Mouse (Mus musculus) urinary bladder, postnatal 4 days (tissue): ENCODE results near the gene Lrp10.
A peak's percentile ranks its signal among the peaks of the same experiment; 100 is the strongest.

Source experiments
- DNase-seq, 2 experiments: peaks; one replicate each; pipeline ENCODE4 v3.0.0; 2021 to 2022; ENCODE audit warnings: low spot score in 2 of 2

Gene Lrp10

DNA sequence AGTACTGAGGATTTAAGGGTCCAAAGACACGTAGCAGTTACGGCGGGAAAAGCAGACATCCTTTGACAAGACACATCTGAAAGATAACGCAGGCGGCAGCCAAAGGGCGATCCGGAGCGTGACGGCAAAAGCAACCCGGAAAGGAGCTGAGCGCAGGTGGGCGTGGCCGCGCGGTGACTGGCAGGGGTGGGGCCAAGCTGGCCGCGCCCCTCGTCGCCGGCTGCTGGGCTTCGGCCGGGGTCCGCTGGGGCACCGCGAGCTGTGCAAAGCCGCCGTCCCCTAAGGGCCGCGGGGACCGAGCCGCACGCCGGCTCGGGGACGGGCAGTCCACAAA is at the start of gene Lrp10:
Gene Lrp10 (plus strand): TSS at position 179 of the 334 bp plus-strand sequence.
- DNase-seq: peak; percentile 84 to 91

DNA sequence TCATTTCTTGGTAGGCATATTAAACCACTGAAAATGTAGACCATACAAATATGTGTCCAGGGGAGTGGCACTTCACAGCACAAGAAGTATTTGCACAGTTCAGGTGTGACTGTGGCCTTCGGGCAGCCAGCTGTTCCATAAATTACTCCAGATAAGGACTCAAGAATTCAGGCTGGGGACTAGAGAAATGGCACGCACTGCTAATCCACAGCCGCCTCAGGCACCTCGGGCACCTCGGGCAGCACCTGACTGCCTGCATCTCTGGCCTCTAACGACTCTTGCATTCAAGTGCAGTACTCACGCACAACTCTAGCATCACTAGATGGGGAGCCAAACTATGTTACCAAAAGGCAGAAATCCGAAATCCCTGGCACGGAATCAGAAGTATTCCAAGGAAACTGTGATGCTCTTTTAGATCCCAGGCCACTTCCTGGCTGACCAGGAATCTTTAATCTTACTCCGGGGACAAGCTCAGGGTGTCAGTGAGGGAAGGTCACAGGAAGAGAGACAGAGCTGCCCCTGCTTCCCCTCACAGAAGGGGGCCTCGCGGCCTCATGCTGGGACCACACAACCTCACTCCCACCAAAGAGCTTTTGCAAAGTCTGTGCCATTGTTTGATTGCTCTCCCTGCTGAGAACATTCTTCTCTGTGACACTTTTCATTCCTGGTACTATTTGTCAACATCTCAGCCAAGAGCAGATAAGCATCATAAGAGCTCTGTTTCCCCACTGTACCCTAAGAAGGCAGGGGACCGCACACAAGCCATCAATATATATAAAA is 48.5 kb upstream of the Lrp10 start:
- no peak for DNase-seq

DNA sequence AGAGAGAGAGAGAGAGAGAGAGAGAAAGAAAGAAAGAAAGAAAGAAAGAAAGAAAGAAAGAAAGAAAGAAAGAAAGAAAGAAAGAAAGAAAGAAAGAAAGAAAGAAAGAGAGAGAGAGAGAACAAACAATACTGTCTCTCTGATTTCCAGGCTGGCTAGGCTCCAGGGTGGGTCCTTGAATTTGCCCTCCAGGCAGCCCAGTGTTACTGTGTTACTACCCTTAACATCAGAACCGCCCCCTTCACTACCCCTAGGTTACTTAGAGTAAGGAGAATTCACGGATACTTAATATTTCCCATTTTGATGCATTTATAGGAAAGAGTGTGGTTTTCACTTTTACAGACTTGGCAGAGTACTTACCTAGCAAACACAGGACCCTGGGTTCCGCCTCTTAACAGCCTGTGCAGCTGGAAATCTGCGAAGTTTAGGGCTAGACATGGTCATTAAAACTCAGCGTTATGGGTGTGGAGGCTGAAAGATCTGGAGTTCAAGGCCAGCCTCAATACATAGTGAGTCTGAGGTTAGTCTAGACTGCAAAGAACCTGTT is 47.6 kb upstream of the Lrp10 start:
- no peak for DNase-seq

DNA sequence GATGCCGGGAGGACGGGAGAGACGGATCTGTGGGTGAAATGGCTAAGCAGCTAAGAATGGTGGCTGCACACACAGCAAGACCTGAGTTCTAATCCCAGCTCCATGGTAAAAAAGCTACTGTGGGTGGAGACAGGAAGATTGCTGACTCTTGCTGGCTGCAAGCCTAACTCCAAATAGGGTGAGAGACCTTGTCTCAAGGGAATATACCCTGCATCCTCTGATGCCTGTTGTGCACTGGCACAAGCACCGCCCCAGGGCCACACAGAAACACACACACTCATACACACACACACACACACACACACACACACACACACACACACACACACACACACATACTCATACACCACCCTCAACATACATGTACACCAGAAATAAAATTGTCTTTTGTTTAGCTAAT is 47.1 kb upstream of the Lrp10 start:
- no peak for DNase-seq

DNA sequence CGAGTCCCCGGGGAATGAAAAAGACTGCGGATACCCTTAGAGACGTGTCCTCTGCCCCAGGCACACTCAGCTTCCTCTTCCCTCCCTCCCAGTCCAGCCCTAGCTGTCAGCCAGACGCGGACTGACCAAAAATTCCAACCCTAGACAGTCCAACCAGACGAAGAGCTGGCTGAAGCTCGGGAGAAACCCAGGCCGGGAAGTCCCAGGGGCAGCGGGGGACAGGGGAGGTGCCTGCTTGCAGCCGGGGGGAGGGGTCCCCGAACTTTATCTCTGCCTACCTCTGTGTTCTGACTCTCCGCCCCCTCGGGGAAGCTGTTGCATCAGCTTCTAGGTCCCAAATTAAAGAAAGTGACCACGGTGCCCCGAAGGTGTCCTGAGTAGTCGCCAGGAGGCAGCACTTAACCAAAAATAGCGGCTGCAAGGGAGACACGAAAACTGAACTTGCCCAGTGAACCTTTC is 46.3 kb upstream of the Lrp10 start, which contains the start of gene Slc7a7:
Gene Slc7a7 (minus strand): TSS at position 158 of the 459 bp plus-strand sequence.
- no peak for DNase-seq

DNA sequence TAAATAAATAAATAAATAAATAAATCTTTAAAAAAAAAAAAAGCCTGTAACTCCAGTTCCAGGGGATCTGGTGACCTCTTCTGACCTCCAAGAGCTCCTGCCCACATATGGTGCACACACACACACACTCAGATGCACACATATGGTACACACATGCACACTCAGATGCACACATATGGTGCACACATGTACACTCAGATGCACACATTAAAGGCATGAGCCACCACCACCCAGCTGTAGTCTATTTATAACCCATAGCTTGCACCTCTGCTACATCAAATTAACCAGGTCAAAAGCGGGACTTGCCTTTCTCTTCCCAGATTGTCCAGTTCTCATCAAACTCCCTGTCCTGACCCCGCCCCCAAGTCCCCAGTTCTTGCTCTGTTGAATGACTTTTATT is 42.9 kb upstream of the Lrp10 start:
- DNase-seq: no peak

DNA sequence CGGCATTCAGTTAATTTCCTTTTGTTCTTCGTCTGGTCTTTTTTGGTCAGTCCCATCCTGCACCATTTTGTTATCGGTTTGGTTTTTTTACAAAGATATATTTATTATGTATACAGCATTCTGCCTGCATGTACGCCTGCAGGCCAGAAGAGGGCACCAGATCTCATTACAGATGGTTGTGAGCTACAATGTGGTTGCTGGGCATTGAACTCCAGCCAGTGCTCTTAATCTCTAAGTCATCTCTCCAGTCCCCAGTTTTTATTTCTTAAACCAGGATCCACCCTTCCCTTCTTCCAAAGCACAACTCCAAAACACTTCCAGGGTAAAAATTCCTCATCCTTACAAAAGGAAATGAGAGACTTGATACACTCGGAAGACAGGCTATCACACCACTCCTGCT is 40.5 kb upstream of the Lrp10 start:
- no peak for DNase-seq

DNA sequence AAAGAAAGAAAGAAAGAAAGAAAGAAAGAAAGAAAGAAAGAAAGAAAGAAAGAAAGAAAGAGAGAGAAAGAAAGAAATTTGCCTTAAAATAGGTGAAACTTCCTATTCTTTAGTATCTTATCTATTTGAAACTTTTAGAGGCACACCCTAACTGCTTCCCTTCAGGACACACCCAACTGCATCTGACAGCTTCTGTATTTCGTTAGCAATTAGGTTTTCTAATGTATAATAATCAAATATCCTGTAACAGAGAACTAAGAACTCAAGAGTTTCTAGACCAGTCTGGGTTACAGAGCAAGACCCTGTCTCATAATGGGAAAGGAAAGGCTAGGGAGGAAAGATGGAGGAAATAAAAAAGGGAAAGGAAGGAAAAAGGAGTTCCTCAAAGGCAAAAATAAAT is 39.3 kb upstream of the Lrp10 start:
- DNase-seq: no peak

DNA sequence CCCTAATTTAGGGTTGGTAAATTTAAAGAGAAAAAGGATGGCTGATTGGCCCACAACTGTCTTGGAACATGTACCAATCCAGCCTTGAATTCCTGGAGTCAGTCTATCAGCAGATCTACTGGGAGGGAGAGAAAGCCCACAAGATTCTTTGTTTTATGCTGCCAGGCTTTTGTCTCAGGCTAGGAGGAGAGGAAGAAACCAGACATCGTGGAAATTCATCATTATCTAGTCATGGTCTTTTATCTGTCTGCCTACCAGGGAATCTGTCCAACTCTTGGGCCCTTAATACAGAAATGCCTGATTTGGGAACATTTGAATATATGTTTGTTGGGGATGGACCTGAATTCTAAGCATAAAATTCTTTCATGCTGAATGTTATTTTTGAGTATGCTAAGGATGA is 38.4 kb upstream of the Lrp10 start:
- DNase-seq: no peak

DNA sequence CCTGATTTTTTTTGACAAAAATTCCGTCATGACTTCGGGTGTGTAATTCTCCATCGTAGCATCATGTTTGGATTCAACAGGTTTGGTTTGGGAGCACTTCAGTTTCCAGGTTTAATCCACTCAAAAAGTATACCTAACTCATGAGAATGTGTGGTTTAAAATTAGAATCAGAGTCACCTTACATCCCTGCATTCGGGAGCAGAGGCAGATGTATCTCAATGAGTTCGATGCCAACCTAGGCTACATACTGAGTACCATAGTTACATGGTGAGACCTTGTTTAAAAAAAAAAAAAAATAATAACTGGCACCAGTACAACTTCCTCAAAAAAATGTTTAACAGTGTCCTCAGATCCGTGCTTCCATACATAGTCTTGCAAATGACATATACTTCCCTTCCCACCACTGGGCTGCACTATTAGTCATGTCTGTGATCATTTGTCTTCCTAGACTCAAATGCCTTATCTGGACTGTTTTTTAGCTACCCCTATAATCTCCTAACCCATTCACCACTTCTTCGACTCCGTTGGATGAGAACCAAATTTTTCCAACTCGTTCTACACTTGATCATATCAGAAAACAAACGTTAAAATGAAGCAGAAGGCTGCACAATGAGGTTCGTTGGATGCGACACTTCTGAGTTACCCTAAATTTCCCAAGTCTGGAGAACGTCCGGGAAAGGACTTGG is 37.8 kb upstream of the Lrp10 start:
- no peak for DNase-seq

DNA sequence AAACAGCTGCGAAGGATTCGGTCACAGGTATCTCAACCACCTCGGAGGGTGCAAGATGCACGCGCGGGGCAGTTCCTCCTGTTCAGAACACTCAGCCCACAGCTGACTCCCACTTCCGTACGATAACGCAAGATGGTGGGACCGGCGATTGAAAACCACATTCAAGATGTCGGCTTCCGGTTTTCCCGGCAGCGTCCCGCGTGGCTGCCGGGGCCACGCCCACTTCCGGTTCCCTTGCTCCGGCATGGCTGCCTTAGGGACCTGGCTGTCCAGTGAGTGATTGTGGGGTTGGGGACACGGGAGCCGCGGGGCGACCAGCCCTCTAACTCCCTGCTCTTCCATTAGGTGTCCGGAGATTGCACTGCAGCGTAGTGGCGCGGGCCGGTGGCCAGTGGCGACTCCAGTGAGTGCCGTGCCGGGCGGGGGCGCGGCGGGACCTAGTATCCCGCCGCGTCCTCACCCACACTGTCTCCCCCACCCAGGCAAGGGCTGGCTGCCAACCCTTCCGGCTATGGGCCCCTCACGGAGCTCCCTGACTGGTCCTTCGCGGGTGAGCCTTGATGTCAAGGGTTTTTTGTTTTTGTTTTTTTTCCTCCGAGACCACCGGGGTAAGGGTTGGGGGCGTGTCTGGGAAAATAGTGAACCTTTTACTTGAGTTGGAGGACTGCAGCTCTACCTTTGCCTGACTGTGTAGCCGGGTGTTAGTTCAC is 37.1 kb upstream of the Lrp10 start, which contains the start of gene Mrpl52:
Gene Mrpl52 (plus strand): TSS at position 221 of the 710 bp plus-strand sequence.
- peak; percentile 89 to 92 for DNase-seq

DNA sequence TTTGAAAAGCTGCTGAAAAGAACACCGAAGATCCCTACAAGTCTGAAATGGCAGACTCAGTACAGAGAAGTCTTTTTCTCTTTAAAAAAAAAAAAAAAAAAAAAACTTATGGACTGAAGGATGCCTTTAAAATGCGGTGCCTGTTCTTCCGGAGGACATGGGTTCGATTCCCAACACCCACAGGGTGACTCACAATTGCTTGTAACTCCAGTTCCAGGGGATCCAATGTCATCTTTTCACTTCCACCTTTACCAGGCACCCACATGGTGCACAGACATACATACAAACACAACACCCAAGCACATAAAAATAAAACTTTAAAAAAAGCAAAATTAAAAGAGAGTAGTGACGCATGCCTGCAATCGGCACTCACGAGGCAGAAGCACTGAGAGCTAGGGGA is 36.2 kb upstream of the Lrp10 start:
- no peak for DNase-seq

DNA sequence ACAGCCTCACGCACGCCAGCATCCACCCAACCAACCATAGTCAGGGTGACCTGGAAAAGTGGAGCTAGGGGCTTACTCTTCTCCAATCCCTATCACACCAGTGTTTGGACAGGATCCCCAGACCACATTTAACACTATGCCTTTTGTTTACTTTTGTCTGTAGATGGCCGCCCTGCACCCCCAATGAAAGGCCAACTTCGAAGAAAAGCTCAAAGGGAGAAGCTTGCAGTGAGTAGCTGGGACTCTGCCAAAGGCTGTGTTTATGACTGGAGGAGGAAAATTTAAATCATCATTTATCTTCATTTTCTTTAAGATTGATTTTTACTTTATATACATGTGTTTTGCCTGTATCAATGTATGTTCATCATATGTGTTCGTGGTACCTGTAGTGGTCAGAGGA is 35.5 kb upstream of the Lrp10 start:
- no peak for DNase-seq

DNA sequence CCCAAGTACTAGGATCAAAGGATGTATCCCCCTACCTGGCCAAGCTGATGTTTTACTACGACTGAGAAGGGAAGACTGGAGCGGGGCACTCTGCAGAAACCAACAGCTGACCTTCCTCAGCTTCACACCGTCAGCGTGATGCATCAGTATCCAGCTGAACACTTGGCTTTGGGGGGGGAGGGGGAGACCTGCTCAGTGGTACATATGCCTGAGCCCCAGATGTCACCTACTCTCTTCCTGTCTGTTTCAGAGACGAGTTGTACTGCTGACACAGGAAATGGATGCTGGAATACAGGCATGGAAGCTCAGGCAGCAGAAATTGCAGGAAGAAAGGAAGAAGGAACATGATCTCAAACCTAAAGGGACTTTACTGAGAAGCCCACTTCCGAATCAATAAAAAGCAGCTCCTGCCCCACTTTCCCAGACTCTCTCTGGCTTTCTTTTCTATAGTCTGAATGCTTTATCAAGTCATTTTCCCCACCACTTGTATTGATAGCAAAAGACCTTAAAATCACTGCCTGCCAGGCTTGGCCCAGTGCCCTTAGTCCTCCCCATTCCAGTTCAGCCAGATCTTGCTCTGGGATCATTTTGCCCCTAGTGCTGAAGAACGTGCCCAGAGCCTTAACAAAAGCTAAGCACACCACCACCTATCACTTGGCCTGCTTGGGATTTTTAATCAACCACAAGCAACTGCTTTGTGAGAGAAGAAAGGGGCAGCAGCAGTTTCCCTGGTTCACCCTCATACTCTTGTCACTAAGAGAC is 34.4 kb upstream of the Lrp10 start:
- DNase-seq: no peak

DNA sequence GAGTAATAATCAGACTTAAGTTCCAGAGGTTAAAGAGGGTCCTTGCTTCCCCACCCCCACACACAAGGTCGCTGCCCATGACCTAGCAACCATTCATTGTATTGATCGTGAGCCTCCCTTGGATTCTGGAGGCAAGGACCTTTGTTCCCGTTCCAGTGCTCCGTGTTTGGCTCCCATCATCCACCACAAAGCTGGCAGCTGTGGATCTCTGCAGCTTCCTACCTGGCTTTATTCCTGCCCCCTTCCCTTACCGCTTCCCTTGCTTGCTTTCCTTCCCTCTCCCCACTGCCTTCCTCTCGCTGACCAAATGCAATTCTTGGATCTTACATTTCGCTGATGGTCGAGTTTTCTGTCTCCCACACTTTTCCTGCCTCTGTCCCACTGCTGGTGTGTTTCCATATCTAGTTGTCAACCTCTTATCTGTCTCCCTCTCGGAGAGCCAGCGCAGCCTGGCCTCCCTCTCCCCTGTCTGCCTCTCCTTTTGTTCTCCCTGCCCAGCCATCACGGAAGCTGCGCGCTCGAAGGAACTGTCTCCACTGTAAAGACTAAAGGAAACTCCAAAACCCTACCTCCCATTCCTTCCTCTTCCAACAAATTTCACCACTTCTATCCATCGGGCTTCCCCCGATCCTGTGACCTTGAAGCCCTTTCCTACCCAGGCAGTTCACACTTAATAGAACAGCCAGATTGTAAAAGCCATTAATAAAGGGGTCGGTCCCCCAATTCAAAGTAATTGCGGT is 33.4 kb upstream of the Lrp10 start:
- no peak for DNase-seq

DNA sequence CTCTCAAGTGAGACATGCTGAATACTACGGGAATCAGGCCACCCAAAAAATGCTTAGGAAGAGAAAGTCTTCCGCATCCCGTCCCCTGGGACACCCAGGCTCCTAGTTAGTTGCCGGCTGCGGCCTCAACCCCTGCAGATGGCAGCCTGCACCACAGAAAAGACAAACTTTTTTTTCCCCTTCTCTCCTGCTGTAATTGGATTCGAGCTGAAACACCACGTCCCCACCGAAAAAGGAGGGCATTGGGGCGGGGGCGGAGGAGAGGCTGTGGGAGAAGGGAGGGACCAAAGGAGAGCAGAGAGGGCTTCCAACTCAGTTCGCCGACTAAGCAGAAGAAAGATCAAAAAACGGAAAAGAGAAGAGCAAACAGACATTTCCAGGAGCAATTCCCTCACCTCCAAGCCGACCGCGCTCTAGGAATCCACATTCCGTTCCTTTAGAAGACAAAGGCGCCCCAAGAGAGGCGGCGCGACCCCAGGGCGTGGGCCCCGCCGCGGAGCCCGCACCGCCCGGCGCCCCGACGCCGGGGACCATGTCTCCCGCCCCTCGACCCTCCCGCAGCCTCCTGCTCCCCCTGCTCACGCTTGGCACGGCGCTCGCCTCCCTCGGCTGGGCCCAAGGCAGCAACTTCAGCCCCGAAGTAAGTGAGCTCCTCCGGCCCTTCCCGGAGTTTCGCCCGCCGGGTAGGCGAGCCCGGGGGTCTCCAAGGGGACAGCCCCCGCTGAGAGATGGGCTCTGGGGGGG is 32.4 kb upstream of the Lrp10 start, which contains the start of gene Mmp14:
Gene Mmp14 (plus strand): TSS at position 279 of the 744 bp plus-strand sequence.
- peak; percentile 84 to 86 for DNase-seq

DNA sequence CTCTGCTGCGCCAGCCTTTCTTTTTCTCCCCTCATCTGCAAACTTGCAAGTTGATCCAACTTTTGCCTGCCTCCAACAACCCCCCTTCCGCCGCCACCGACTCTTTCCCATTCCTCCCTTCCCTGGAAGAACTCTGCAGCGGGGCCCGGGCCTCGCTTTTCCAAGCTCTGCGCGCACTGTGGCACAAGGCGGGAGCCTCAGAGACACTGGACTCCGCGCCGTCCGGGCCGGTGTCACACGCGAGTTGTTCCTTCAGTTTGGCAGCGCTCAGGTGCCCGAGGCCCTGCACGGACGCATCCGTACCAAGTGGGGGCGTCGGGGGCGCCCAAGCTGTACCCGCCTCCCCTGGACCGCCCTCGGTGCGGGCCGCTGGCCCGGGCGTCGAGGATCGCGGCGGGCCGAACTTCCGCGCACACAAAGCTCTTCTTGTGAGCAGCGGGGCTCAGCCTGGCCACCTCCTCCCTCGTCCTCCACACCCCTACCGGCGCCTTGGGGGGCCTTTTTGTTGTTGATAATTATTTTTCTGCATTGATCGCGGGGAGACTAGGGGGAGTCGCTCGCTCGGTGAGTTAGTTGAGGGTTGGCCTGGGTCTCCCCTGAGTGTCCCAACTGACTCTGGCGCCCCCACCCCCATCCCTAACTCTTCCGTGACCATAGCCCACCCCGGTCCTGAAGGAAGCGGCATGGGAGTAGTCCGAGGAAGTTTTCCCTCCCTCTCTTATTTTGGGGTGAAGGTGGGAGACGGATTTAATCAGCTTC is 31.7 kb upstream of the Lrp10 start:
- peak in 1 of 2 experiments; percentile 51 for DNase-seq

DNA sequence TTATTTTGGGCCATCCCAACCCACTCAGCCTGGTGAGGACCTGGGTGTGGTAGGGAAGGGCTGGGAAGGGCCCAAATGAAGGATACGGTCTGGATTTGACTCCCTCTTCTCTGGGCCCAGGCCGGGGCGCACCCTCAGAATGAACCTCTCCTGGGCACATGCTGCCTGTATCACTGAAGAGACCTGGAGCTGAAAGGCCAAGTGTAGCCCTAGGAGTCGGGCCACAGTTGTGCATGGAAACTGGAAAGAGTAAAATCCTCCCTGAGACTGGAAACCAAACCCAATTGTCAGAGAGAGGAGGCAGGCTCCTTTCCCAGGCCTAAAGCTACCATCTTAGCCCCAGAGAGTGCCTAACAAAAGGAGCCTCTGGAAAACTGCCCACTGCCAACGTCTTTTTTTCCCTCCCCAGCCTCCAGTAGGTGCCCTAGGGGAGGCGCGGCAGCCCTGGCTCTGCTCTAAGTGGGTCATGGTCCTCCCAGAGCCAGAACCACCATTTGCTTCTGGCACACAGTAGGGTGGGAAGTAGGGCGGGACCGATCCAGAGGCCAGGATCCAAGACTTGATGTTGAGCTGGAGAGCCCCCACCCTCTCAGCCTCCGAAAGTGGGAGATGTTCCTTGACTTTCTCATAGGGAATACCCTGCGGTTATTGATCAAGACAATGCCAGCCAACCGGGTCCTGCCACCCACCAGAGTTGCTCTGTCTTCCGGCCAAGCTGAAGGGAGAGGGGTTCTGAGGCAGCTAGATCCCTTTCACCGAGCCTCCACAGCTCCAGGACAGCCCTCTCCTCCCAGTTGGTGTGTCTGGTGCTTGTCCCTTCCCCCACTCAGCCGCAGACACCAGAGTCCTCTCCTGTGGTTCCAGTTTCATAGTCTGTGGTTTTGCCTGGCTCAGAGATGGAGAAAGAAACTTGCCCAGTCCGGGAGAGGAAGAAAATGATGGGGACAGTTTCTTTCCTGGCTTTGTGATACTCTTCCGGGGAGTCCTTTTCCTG is 30.8 kb upstream of the Lrp10 start:
- no peak for DNase-seq
